Mouse (Mus musculus) urinary bladder, postnatal 14 days (tissue): Measurements from ENCODE around the gene Ccdc142.
A peak's percentile ranks its signal among the peaks of the same experiment; 100 is the strongest.

Source experiments
- DNase-seq: peaks from one replicate; pipeline ENCODE4 v3.0.0; 2021; ENCODE audit warnings: low spot score

The Ccdc142 gene

GRCm38 (mm10) chr6:83117616-83118015 lies 16.2 kb downstream of the Ccdc142 start:
- no peak for DNase-seq

GRCm38 (mm10) chr6:83118369-83118768 lies 17.0 kb downstream of the Ccdc142 start:
- no peak for DNase-seq

DNA sequence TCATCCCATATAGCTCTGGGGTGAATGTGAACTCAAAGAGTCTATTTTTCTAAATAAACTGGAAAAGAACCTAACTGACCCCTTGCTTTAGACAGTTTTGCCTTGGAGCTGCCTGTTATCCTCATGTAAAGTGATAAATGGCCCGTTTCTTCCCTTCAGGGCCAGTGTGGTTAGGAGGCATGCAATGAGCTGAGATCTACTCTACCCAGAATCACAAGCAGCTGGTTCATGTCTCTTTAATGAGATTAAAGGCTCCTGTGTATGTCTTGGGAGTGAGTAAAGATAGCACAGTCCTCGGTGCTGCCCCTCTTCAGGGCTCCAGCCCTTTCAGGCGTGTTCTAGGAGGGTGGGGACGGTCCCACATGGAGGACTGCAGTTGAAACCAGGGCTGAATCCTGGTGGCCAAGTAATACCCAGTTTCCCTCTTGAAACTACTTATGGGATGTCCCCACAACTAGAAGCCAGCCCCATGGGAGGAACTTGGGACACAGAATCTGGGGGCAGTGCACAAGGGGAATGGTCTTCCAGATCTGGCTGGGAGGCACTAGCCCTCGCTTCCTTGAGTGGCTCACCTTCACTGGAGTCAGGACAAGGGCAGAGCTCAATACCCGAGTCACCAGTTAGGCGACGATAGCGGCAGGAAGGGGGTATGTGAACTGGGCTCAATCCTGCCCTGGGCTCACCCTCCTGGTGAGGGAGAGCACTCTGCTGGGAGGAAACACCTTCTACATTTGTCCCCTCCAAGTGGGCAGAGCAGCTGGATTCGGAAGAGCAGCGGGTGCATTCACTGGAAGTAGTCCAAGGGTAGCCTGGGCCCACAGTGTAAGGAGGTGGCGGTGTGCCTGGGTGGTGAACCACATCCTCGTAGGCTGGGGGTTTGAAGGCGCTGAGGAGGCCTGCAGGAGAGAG lies 17.7 kb downstream of the Ccdc142 start:
- DNase-seq: no peak

DNA sequence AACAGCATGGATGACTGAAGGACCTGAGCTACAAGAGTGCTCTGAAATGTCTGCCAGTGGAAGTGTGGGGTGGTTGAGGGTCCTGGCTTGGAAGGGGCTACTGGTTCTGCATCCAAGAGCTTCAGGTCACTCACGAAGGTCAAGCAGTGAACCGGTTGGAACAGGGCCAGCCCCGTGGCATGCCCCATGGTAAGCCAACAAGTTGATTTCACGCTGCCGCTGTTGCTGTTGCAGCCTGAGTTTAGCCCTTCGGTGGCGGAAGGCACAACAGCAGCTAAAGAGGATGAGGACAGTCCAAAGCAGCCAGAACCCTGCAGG lies 18.3 kb downstream of the Ccdc142 start:
- no peak for DNase-seq

- peak; percentile 94 for DNase-seq
Observed at GRCm38 (mm10) chr6:83120930-83121862, 19.8 kb downstream of the Ccdc142 start, which contains the start of gene Wbp1. TSS of gene Wbp1 (minus strand) at chr6:83121559.

DNA sequence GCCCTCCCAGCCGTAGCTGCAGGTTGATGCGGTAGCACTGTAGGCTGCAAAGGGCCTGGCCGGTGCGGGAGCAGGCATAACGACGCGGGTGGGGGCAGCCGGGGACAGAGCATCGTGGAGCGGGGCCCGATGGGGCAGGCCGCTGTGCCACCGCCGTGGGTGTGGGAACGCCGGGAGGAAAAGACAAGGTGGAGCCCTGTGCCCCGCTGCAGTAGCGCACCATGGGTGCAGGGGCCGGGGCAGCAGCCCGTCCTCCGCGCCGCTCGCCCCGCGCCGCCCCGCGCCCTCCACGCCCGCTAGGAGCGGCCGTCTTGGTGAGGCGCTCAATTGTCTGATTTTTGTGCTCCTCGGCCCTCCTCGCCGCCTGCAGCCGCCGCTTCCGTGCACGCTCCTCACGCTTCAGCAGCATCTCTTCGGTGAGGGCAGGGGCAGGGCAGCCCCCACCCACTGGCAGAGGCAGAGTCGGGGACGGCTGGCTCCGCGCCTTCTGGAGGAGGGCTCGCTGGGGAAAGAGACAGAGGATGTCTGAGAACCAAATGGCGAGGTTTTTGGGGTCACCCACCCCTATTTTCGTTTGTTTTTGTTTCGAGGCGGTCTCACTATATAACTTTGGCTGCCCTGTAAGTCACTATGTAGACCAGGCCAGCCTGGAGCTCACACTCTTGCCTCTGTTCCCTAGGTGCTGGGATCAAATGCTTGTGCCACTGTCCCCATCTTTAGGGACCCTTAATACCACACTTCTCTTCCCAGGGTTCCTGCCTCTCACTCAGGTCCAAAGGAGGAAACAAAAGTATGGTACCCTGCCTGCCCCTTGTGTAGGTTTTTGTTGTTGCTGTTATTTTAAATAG lies 20.7 kb downstream of the Ccdc142 start:
- no peak for DNase-seq

- no peak for DNase-seq
Observed at GRCm38 (mm10) chr6:83122961-83123360, 21.6 kb downstream of the Ccdc142 start.

DNA sequence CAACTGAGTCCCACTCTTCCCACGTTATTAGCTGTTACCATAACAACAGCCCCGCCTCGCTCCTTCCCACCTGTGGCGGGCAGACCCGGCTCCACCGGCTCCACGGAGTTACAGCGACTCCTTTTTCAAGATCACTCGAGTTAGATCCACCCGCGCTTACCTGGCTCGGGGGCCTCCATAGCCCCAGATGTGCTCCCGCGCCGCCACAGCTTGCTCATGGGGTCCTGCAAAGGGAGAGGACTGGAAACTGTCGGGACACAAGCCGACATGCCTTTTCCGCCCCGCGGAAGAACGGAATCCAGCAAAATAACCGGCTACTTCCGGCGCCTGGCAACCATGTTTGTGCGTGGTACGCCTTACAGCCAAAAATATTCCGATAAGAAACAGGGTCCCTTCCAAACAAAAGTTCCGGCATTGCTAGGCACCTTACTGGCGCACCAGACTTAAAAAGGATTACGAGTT lies 23.5 kb downstream of the Ccdc142 start:
- peak; percentile 93 for DNase-seq

DNA sequence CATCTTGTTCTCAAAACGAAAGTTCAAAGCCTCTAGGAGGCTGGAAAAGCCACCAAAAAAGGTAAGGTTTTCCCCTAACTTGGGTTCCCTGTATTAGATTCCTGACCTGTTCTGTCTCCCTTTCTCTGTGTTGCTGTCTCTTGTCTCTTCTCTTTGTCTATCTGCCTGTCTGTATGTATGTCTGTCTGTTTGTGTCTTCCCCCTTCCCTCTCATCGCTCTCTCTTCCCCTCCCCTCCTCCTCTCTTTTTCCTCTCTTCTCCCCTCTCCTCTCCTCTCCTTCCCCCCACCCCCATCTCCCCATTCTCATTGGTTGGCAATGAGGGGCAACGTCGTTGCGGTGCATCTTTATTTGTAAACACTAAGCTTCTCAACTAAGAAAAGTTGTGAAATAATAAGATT lies 23.9 kb downstream of the Ccdc142 start, which contains the start of gene Ino80b:
Gene Ino80b, minus strand, starts transcription at position 101 of the 400 bp plus-strand sequence.
- DNase-seq: no peak

DNA sequence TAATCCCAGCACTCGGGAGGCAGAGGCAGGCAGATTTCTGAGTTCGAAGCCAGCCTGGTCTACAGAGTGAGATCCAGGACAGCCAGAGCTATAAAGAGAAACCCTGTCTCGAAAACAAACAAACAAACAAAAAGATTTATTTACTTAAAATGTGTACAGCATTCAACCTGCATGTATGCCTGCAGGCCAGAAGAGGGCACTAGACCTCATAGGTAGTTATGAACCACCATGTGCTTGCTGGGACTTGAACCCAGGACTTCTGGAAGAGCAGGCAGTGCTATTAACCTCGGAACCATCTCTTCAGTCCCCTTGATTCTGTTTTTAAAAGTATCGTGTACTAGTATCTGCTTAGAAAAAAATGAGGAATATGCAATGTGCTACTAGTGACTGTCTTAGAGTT lies 26.0 kb downstream of the Ccdc142 start:
- no peak for DNase-seq

DNA sequence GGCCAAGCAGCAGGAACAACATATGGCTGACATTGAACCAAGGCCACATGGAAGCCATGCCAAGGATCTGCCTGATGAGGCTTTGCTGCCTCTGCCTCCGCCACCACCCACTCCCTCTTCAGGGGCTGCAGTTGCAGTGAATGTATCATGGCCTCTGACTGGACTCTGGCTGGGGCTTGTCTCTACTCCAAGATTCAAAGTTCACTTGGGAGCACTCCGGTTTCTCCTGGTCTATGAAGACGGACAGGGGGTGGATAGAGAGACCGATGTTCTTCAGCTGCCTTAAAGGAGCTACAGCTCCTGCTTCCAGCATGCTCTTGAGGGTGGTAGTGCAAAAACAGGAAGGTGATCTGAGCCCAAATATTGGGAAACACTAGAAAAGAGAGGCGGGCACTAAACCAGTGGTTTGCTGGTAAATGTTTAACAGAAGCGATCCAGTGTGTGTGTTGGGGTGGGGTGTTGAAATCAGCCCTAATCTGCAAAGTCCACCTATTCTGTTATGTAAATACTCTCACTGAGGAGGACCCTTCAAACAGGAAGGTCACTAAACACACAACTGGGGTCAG lies 30.2 kb downstream of the Ccdc142 start:
- no peak for DNase-seq

- no peak for DNase-seq
Observed at GRCm38 (mm10) chr6:83132176-83132919, 30.9 kb downstream of the Ccdc142 start.

DNA sequence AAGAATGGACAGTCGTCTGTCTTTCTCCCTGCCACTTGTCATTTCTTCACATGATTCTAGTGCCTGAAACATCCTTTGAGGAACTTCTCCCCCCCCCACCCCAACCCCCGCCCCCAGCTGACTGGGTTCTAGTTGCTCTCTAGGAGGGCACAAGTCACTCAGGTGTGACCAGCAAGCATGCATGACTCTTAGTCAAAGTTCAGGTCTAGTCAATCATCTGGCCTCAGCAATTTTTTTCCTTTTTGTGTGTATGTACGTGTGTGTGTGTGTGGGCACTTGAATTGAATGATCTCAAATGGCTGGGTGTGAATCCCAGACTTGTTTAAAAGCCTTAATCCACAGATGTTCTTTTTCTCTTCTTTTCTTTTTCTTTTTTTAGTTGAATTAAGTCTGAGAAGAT lies 32.8 kb downstream of the Ccdc142 start:
- DNase-seq: no peak

- DNase-seq: no peak
Observed at GRCm38 (mm10) chr6:83134951-83135513, 33.6 kb downstream of the Ccdc142 start, which contains the start of gene Rtkn. TSS of gene Rtkn (plus strand) at chr6:83135463.

DNA sequence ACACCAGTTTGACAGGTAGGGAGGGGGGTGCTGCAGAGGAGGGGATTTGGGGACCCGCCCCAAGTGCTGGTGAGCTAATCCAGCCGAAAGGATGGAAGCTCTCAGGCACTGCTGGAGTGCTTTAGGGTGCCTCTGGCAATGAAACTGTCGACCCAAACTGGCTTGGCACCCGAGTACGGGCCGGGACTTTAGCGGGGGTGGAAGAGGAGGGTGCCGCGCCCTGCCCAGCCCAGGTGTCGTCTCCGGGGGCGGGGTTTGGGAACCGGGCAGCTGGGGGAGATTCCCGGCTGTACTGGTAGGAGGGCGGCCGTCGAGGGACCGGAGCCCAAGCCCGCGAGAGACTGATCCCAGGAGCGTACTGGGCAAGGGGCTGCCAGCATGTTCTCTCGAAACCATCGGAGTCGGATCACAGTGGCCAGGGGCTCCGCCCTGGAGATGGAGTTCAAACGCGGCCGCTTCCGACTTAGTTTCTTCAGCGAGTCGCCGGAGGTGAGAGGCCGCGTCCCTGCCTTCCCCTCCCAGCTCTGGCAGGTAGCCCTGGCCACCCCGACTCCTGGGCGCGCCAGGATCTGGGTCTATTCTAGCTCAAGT lies 34.3 kb downstream of the Ccdc142 start:
- DNase-seq: peak; percentile 41

GRCm38 (mm10) chr6:83136291-83136880 lies 35.0 kb downstream of the Ccdc142 start:
- no peak for DNase-seq

- DNase-seq: peak; percentile 66
Observed at GRCm38 (mm10) chr6:83136881-83137575, 35.6 kb downstream of the Ccdc142 start.

GRCm38 (mm10) chr6:83137576-83137950 lies 36.2 kb downstream of the Ccdc142 start:
- DNase-seq: peak; percentile 87

DNA sequence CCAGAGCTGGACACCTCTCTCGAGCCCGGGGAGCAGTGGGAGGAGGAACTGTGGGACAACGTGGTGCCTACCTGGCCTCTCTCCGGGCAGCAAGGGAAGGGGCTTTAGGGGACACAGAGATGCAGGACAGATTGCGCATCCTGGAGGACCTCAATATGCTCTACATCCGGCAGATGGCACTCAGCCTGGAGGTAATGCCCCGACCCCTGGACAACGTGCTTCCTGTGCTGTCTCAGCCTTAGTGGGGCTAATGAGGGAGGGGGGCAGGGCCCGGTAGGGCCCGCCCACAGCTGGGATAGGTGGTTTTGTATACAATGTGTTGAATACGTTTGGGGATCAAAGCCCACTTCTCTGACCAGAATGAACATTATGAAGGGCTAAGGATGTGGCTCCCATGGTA lies 36.7 kb downstream of the Ccdc142 start:
- no peak for DNase-seq
